Mouse (Mus musculus): ENCODE measurements around the gene Garnl3.

DNA sequence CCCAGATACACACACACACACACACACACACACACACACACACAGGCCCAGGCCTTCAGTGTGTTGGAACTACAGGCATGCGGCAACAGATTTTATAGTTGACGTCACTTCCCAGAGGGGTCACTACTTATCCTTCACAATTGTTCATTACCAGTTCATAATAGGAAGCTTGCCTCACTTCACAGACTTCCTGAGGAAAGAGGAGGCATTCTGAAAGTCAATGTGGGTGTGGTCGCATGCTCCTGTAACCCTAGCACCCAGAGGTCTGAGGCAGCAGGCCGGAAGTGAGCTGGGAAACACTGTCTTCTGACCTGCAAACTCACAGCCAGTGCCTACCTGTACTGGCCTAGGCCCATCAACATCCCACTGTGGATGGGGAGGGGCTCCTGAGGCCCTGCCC lies 106.4 kb downstream of the Garnl3 start:
- TF ChIP-seq CTCF (IDR thresholded peaks at IDR 0.05), result no peak
- TF ChIP-seq POLR2A (IDR thresholded peaks at IDR 0.05; ENCODE audit: insufficient read depth, low read depth, low read length), result no peak
- TF ChIP-seq EP300 (IDR thresholded peaks at IDR 0.05; ENCODE audit: insufficient read depth, low read depth, low read length), result no peak
